Mouse (Mus musculus): ENCODE measurements around the gene Foxn3. TPM values are rescaled to one million over a fixed set of nuclear protein-coding genes. Genes with fewer than 3 reads are reported as not detected.
A peak's percentile ranks its signal among the peaks of the same experiment; 100 is the strongest.

Foxn3 gene
- total RNA-seq, 2 experiments from 2014 or later = 115 to 120 TPM

DNA sequence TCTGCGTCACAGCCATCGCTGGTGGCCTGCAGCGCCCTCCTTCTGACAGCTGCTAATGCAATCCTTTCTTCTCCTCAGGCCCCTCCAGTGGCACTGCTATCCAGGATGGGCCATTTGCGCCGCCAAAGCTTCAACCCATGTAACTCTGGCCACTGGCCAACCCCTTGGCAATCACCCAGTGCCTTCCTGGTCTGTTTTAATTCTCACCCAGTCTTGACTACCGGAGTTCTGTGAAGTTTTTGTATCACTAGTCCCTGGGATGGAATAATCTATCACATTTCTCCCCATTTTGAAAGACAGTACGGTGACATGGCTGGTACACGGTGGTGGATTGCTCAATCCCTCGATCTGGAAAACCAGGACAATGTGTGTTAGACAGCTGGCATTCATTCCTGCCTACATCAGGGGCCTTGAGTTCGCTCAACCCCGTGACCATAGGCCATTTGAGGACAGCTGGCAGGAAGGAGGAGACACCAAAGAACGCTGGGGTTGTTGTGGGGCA, 189.2 kb downstream of the Foxn3 start:
- DNase-seq (ENCODE audit: low spot score) = no peak

DNA sequence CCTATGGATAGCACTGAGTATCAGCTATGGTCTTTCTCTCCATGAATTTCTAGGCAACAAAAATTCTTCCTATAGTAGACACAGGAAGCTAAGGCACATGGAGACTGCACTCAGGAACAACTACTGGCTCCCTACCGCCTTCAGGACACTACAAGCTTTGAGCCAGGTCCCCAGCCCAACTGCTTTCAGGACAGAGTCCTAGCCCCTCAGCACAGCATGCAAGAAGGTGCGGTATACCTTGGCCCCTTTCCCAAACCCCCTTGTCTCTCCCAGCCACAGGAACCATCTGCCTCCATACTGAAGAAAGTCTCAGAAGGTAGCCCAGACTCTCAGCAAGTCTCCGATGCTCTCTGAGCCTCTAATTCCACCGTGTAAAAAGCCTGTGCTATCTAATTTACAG, 189.8 kb downstream of the Foxn3 start:
- DNase-seq (ENCODE audit: low spot score) = no peak
- intact Hi-C loops (cut with DNase I) = no loop called here

More for the DNA sequence above, 189.2 kb downstream of the Foxn3 start:
- intact Hi-C loops (cut with DNase I) = no loop called here

DNA sequence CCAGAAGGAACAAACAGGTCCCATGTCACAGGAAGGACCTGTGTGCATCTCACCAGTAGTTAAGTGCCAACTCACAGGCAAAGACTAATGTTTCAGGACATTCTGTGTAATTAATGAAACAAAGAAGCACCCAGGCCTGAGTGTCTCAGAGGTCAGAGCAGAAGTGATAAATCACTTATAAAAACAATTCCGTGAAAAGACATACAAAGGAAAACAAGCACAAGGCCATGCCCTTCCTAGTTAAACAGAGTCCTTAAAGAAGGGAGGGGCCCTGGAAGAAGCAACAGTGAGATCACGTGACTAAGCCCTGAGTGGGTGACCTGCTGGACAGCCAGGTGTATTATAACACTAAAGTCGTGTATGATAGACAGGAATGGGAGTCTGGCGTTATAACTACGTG, 191.9 kb downstream of the Foxn3 start:
- DNase-seq (ENCODE audit: low spot score) = no peak
- intact Hi-C loops (cut with DNase I) = no loop called here

DNA sequence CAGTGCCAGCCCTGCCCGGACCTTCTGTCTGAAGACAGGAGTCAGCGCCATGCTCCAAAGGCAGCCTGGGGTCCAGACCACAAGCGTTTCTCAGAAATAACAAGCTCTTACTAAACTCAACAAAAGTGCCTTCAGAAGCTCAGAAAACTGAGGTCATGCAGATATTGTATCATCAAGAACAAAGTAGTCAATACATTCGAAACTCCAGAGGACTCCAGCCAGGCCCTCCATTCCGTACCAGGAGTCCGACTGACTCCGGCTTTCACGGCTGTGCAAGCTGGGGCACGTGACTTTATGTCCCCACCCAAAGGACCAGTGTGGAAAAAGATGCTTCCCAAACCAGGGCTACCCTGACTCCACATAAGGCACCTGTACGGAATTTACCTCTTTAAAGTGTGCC, 195.1 kb downstream of the Foxn3 start:
- intact Hi-C loops (cut with DNase I) = no loop called here
- DNase-seq (ENCODE audit: low spot score) = no peak

DNA sequence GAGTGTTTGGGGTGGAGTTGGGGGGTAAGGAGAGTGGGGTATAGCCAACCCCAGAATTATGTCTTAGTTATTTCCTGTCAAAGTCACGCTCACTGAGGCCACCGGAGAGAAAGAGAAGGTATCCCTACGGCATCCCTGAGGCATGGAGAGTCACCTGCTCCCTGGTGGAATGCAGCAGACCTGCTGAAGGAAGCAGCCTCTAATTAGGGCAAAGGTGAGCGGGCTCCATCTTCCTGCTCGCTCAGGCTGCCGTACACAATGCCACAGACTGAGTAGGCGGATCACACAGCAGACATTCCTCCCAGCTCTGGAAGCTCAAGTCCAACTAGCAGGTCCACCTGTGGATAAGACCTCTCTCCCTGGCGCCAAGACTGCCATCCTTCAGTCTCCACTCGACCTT, 197.4 kb downstream of the Foxn3 start:
- DNase-seq (ENCODE audit: low spot score) = no peak
- intact Hi-C loops (cut with DNase I) = no loop called here

DNA sequence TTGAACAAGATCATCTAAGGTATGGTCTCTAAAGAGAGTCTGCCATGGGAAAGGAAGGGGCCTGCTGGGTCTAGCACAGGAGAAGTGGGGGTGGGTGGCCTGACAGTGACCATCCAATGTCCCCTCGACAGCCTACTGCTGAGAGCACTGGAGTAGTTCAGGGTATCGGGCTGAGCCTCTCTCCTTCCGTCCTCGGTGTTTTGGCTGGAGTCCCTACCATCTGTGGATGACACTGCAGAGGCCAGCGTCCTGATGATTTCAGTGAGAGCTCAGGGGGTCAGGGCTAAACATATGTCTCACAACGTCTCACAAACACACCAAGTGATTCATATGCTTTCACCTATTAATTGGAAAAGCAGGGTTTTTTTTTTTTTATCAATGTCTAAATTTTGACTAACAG, 199.2 kb downstream of the Foxn3 start:
- intact Hi-C loops (cut with DNase I) = no loop called here
- no peak for DNase-seq (ENCODE audit: low spot score)

DNA sequence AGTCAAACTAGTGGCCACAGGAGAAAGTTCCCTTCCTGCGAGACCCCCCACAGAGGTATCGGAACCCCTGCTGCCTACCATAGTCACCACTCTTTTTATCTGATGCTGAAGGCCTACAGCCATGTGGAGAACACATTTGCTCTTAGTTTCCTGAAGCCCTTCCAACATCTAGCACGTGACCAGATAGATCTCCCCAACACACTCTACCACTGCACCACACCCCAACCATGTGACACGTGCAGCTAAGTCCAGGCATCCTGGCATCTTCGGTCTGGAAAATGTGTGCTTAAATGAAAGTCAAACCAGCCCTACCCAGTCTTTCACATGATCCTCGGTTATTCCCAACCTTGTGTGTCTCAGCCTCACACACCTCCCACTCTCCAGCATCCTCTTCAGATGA, 200.4 kb downstream of the Foxn3 start:
- peak; percentile 31 for DNase-seq (ENCODE audit: low spot score)
- intact Hi-C loops (cut with DNase I) = loop anchor here (2.0 kb wide), 1 partner anchor 26 kb away; no protein-coding TSS in a partner anchor

DNA sequence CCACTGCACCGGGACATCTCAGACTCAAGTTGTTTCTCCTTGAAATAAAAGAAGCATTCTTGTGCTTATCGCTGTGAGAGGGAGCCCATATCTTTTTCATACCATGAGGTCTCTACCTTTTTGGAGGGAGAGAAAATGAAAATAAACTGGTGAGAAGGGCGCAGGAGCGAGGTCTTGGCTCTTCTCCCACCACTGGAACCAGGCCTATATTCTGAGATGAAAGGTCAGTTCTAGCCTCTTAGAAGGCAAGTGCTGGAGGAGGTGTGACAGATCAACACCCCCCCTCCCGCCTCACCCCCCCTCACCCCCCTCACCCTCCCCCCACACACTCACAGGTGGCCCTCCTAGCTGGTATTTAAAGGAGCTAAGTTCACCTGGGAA, 201.6 kb downstream of the Foxn3 start:
- no peak for DNase-seq (ENCODE audit: low spot score)
- intact Hi-C loops (cut with DNase I) = loop anchor here (2.0 kb wide), 1 partner anchor 25 kb away; no protein-coding TSS in a partner anchor

DNA sequence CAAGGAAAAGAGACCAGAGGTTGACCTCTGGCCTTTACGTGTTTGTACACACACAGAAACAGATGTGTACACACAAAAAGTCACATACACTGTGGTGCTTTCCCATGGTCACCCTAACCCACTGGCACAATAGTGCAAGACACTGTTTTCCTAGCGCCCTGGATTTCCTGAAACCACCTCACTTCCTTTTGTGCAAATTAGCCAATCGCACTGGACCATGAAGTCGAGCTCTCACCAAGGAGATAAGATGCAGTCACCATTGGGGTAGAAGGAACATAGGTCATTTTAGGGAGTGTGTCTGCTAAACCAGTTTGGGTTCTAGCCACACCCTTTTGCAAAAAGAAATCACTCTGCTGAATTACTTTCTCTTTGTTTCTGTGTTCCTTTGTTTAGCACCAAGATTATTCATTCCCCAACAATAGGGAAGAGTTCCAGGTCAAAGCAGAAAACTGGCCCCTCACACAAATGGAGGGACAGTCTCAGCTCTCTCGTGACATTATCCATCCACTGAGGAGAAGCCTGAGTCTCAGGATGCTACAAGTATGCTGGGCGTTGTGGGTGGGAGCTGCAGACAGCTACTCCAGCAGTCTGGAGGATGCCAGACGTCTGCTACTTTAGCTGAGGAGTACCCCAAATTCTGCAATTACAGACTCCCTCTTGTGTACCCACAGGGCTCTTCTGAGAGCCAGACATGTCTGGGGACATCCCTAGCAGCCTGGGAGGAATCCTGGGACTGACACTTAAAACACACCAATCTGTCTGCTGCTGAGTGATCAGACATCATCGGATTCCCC, 202.2 kb downstream of the Foxn3 start:
- DNase-seq (ENCODE audit: low spot score) = no peak
- intact Hi-C loops (cut with DNase I) = no loop called here

DNA sequence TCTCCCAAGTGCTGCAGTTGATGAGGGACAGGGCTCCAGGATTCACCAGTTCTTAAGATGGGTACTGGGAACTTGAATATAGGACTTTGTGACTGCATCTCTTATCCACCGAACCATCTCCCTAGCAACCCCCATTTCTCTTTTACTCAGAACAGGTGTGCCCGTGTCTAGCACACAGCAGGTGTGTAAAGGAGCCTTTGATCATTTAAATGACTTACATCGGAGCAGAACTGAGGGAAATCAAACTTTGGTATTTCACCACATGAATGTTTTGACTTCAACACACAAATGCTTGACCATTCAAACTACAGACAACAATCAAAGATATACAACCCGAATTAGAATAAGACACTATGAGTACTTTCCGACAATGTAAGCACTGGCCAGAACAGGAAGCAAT, 204.7 kb downstream of the Foxn3 start:
- intact Hi-C loops (cut with DNase I) = no loop called here
- no peak for DNase-seq (ENCODE audit: low spot score)

DNA sequence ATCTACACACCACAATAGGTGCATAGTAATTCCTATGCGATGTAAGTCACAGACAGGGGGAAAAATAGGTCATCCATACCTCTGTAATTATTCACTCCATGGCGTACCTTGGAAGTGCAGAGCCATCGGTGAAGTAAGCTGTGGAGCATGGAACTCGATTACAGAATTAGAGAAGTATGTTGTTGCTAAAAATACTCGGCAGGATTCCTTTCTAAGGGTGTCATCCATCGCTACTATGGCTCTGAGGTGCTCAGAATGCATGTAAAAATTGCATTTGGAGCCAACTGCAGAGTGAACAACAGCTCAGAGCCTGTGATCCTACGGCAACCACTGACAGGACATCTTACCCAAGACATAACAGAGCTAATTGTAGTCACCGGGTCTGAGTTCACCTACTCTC, 206.7 kb downstream of the Foxn3 start:
- DNase-seq (ENCODE audit: low spot score) = no peak
- intact Hi-C loops (cut with DNase I) = no loop called here

DNA sequence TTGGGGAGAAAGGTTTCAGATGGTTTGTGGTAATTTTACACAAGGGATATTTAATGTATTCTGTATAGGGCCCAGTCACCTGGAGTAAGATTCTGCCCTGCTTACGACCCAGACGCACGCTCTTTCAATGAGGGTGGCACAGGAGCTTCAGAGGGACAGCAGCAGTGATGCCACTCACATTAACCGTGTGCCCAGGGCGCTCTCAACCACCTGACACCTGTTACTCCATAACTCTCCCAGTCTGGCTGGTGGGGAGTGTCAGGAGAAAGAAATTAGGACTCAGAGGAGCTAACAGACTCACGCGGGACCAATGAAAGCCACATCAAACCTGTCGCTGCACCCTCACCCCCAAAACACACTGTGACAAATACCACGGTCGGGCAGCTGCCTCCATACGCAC, 209.7 kb downstream of the Foxn3 start:
- DNase-seq (ENCODE audit: low spot score) = no peak
- intact Hi-C loops (cut with DNase I) = no loop called here

DNA sequence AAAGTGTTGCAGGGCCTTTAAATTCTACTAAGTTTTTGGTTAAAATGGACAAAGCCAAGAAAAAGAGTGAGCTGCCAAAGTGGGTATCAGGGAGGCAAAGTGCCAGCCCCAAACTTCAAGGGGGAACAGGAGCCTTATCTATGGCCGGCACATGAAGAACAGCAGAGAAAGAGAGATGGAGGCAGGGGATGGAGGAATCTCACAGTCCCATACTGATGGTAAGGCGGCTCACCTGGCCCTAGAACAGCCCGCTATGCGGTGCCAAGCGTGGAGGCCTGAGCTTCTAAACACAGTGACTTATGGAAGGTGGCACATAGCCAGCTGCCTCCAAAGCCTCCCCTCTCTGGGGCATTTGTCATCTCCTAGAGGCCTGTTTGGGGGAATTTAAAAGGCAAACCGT, 210.8 kb downstream of the Foxn3 start:
- no peak for DNase-seq (ENCODE audit: low spot score)
- intact Hi-C loops (cut with DNase I) = no loop called here

DNA sequence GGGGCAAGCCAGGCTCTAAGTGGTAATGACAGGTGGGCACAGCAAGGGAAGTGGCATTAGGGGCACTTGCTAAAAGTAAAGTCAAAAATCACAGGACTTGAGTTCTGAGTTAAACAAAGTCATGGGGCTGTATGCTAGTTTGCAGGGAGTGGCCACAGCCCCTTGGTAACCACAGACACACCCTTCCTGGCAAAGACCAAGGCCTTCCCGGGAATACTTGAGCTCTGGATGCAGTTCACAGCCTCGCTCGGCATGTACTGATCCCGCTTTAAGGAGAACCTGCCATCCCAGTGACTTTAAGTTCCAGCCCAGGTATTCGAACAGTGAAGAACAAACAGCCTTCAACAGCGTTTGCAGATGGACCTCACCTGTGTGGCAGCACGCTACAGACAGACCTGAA, 211.2 kb downstream of the Foxn3 start:
- intact Hi-C loops (cut with DNase I) = no loop called here
- DNase-seq (ENCODE audit: low spot score) = peak; percentile 42

DNA sequence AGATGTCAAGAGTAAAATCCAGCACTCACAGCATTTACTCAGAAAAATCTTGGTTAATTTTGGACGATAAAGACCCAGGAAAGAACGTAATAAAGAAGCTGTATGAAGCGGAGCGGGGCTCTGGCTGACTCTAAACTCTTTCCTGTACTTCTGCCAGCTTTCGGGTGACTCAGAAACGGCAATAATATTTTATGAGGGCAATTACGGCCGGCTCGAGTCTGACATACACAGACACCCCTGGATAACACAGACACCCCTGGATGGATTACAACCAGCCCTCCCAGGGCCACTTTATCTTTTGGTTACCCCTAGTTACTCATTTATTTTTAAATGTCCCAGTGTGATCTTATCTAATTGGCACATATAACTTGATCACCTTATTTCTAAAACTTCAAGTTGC, 211.7 kb downstream of the Foxn3 start:
- intact Hi-C loops (cut with DNase I) = no loop called here
- no peak for DNase-seq (ENCODE audit: low spot score)

DNA sequence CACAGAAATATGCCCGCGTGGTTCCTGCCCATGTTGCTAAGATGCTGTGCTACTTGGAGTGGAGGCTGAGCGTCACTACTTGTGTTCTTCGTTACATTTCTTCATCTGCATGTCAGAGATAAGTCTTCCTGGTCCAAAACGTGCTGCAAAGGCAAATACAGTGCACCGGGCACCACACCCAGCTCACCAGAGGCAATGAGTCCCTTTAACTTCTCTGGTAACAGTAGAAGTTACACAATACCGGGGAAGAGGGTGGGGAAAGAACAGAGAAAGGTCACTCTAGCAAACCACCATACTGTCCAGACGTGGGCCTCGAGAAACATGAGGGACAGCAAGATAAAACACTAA, 213.8 kb downstream of the Foxn3 start:
- intact Hi-C loops (cut with DNase I) = no loop called here
- no peak for DNase-seq (ENCODE audit: low spot score)

DNA sequence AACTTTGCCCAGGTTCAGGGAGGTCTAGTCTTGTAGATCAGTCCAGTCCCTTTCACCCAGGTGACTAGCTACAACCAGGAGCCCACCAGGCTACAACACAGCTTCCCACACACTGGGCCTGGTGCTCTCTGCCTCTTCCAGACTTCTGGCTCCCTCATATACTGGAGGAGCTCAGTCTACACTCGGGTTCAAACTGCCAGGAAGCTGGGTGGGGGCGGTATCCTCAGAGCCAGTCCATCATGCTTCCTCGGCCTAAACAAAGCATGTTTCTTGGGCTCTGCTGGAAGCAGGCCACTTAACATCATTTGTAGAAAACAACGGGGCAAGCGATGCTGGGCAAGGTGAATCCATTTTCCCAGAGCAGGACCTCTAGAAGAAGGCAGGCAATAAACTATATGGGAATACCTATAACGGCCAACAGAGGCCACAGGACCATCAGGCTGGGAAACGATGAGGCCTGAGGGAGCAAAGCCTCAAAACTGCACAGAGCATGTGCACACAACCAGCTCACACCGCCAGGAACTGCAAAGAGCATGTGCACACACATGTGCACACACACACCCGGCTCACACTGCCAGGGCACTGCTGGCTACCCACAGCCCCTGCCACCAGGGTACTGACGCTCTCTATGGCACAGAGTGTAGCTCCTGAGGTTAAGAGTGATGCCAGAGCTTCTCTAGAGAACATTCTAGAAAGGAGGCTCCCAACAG, 214.3 kb downstream of the Foxn3 start:
- DNase-seq (ENCODE audit: low spot score) = no peak
- intact Hi-C loops (cut with DNase I) = no loop called here

DNA sequence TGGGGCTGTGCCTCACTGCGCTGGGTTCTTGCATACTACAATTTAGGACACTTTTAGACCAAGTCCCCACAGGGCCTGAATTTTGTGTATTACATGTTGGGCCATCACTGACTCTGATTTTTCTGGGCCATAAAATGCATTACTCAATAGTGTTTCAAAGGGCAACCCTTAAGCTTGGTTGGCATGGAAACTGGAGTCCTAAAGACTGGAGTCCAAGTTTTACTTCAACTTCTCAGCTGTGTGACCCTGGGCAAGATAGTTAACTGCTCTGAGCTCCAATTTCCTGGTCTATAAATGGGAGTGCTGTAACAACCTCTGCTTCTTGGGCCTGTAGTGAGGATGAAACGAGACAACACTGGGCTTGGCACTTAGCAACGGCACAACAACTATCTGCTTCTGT, 215.9 kb downstream of the Foxn3 start:
- no peak for DNase-seq (ENCODE audit: low spot score)
- intact Hi-C loops (cut with DNase I) = no loop called here

DNA sequence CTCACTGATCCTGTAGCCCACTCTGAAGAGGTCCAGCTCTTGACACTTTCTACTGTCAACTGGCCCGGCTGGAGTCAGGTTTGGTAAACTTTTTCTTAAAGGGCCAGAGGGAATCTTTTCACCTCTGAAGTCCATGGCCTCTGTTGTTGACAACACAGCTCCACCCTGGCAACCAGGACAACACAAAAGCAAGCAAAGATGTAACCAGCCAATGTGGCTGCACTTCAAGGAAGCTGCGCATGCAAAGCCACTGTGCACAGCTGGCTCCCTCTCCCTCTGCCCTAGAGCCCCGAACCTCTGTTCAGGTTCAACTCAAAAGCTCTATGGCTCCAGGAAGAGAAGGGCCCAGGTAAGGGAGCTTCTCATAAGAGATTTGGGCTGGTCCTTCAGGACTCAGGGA, 216.4 kb downstream of the Foxn3 start:
- DNase-seq (ENCODE audit: low spot score) = no peak
- intact Hi-C loops (cut with DNase I) = no loop called here

DNA sequence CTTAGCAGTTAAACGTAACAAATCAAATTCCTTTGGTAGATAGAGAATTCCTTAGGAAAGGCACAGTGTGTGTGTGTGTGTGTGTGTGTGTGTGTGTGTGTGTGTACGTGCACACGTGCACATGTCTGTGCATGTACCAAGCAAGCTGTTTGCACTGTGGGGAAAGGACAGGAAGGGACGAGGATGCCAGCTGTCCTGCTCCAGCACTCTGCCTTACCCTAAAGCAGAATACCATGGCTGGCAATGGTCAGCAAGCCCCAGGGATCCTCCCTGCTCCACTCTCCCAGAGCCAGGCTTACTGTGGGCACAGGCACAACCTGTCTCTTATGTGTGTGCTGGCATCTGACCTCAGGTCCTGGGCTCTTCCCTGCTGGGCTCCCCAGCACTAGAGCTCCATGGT, 218.1 kb downstream of the Foxn3 start:
- intact Hi-C loops (cut with DNase I) = no loop called here
- DNase-seq (ENCODE audit: low spot score) = no peak

DNA sequence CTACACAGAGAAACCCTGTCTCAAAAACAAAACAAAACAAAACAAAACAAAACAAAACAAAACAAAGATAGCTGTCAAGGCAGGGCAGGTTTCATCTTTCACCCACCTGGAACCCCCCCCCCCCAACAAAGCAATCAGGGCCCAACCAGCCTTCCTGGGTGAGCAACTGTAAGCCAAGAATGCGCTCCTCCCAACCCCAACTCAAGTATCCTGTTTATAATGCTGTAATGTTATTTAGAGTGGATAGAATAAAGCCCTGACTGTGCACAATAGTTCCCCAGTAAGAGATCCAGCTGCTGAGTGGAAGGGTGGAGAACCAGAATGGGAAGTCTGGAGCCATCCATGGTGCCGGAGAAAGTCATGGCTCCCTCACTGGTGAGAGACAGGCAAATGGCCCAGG, 220.0 kb downstream of the Foxn3 start:
- DNase-seq (ENCODE audit: low spot score) = no peak
- intact Hi-C loops (cut with DNase I) = loop anchor here (5.0 kb wide), 1 partner anchor 219 kb away; the partner anchor contains the start of gene Foxn3
